Mouse (Mus musculus) neutrophil, adult 5-6 weeks (primary cell): Measurements from ENCODE around the gene Cldnd1. TPM values are rescaled to one million over a fixed set of nuclear protein-coding genes. Genes with fewer than 3 reads are reported as not detected.

Experiments
- ATAC-seq: fragments of 151-379, 151-347 bp; 2 replicates; pipeline ENCODE4 v1.8.0; 2017; ENCODE audit warnings: mild to moderate bottlenecking, moderate TSS enrichment; ENCODE audit not compliant: insufficient number of reproducible peaks, poor library complexity, low FRiP score, severe bottlenecking; ENCODE audit errors: extremely low read depth
- total RNA-seq: library from RNA; stranded (forward); fragments of 200-1000 nt; gene quantifications from 2 replicates; pipeline ENCODE4 v1.2.3, GENCODE M21; 2017

The Cldnd1 gene
- 29.8 and 30.6 TPM in 2 replicates for total RNA-seq

DNA sequence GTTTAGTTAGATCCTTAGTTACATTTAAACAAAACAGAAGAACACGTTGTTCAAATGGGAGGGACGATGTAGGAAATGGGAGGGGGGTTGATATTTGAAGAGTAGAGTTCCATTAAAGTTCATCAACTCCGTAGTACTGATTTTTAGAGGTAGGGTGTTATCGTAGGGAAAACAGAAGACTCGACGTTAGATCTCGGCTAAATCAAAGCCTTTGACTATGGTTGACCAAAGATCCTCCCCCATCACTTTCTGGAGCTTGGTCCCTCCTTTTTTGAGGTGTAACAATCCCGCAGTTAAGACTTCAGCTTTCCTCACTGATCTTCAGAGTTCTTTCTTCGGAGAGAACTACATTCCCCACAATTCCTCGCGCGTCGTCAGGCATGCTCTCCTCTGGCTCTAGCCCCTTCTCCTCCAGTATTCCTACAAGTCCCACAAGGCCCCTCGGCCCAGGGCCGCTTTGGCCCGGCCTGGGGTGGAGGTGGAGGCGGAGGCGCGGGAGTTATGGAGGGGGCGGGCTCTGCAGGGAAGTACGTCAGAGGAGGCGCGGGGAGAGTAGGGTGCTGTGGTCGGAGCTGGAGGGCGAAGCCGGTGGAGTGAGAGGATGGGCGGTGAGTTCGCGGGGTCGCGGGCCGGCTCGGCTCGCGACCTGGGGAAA, at the start of gene Cldnd1:
Gene Cldnd1, plus strand, starts transcription at position 434 of the 655 bp plus-strand sequence.
- ATAC-seq, result peak; percentile 100

DNA sequence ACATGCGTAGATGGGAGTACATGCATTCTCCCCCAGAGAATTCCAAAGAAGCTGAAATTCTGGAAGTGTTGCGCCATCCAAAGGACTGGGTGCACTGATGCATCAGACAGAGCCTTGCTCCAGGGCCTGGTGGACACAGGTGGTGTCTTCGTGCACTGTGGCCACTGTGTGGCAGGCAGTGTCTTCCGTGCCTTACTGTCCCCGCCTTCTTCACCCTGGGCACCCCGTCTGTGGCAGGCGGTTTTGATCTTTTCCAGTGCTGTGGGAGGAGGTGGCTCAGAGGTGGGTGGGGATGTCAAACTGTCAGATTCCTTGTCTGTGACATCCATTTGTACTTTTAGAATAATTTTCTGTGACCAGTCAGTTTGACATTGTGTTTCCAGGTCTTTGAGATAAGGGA, 49.0 kb upstream of the Cldnd1 start:
- ATAC-seq, result no peak

DNA sequence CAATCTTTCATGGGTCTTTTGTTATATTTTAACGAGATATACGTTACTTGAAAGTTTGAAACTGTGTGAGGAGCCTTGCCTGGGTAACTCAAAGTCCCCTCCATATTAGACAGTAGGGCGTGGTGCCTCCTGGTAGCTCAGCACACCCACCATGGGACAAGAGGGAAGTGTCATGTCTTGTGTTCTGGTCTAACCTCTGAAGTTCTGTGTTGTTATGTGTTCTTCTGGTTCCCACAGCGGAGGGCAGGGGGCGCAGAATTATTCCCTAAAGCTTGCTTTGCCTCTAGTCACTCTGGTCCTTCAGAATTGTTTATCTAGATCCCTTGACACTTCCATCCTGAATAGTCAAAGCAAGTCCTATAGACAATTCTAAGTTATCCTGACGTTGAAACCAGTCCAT, 45.7 kb upstream of the Cldnd1 start:
- ATAC-seq, result no peak

DNA sequence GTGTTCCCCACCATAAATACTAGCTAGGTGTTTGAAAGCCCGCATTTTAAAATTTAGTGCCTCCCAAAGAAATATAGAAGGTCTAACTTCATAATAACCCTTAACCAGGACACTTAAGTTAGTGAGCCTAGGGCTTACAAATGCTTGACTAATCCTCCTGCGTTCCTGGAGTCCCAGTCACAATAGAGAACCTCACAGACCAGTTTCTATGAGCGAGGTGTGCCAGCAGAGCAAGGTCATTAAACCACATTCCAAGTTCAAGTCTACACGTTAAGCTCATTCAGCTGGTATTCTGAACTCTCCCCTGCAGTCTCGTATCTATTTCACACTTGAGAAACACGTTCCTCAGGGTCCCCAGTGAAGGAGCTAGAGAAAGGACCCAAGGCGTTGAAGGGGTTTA, 44.8 kb upstream of the Cldnd1 start:
- ATAC-seq, result no peak

DNA sequence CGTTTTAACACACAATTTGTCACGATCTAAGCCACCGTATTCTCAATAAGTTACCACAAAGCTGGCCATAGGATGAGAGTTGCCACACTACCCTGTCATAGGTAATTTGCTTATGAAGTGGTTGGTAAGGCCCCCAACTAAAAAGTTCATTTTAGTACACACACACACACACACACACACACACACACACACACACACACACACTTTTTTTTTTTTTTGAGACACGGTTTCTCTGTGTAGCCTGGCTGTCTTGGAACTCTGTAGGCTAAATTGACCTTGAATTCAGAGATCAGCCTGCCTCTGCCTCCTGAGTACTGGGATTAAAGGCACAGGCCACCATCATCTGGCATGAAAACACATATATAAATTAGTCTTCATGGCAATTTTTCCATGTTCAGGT, 43.8 kb upstream of the Cldnd1 start:
- no peak for ATAC-seq

- ATAC-seq, result no peak
Measured at GRCm38 (mm10) chr16:58684537-58684936, 43.2 kb upstream of the Cldnd1 start.

GRCm38 (mm10) chr16:58685548-58686537, 41.9 kb upstream of the Cldnd1 start:
- peak; percentile 58 for ATAC-seq

- no peak for ATAC-seq
Measured at GRCm38 (mm10) chr16:58688534-58688933, 39.2 kb upstream of the Cldnd1 start.

DNA sequence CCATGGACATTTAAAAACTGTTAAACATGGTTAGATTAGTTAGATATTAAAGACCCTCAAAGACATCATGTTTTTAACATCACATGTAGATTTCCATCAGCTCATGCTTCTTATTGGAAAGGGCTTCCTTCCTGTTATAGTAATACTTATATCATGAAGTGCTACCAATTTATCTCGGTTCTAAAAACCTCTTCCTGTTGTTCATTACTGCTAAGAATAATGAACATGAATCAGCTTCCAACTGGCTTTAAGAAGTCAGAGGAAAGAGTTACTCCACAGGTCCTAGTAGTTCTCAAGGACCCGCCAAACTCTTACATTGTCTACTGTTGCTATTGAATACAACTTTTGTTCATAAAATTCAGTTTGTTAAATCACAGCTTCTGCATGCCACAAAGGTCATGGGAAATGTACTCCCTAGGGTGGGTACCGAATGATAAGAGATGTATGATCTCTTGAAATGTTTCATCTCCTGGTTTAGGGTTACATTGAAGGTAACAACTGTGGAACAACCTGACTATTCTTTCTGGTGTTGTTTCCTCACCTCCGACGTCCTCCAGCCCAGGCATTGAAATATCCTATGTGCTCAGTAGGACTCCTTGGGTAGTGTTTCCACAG, 38.0 kb upstream of the Cldnd1 start:
- no peak for ATAC-seq

- peak; percentile 72 for ATAC-seq
Measured at GRCm38 (mm10) chr16:58690322-58690732, 37.4 kb upstream of the Cldnd1 start.

- ATAC-seq, result no peak
Measured at GRCm38 (mm10) chr16:58694091-58694490, 33.6 kb upstream of the Cldnd1 start.

DNA sequence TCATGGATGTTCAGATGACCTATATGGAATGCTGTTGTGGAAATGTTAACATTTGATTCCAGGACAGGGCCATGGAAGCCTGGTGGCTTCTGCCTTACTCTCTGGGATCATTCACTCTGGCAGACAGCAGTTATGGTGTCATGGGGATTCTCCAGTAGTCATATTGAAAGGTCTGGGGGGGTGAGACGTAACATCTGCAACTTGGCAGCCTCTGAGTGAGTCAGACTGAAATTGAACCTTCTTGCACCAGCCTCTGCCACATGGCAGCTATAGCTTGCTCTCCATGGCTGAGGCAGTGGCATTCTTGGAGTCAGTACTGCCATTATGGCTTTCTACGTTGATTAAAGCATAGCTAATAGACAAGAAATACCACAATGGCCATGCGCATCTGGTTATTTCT, 30.9 kb upstream of the Cldnd1 start:
- ATAC-seq, result no peak

GRCm38 (mm10) chr16:58697261-58697660, 30.4 kb upstream of the Cldnd1 start:
- ATAC-seq, result no peak

GRCm38 (mm10) chr16:58700174-58700573, 27.5 kb upstream of the Cldnd1 start:
- ATAC-seq, result no peak

DNA sequence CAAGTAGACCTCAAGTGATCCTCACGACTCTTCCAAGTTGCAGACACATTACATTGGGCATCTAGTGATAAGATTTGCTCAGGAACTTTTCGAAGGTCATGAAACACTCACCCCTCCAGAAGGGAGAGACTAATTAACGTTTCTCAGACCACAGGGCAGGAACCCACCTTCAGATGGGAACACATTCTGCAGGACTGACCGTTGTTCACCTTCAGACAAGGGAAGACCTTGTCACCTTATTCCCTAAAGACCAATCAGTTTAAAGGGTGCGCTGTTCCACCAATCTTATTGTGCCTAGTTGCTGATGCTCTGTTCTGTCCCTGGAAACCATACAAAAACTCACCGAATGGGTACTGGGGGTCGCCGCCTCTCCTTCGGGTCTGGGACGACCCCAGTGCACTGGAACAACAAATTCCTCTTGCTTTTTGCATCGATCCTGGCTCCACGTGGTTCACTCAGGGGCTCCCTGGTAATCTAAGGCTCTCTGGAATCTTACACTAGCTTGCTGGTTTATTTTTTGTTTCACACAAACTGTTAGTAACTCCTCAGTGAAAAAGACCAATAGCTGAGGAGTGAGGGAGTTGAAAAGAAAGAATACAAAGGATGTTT, 26.8 kb upstream of the Cldnd1 start:
- no peak for ATAC-seq

DNA sequence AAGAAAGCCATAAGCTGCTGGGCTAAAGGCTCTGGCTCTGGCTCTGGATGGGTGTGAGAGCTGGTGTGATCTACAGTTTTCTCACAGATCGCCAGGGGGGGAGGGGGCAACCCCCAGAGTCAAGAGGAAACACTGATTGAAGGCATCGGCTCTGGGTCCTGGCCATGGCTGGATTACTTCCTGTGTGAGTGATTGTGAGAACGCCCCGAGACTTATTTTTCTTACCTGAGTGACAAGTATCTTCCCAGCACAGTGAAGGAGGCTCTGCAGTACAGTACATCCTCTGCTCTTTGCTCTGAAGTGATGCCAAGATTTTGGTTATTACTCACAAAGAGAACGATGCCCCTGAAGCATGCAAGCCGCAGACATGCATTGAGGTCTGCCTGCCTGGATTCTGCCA, 25.9 kb upstream of the Cldnd1 start:
- ATAC-seq, result 0 out of 2 replicates have a peak, but pooled peaks have one; percentile 9

DNA sequence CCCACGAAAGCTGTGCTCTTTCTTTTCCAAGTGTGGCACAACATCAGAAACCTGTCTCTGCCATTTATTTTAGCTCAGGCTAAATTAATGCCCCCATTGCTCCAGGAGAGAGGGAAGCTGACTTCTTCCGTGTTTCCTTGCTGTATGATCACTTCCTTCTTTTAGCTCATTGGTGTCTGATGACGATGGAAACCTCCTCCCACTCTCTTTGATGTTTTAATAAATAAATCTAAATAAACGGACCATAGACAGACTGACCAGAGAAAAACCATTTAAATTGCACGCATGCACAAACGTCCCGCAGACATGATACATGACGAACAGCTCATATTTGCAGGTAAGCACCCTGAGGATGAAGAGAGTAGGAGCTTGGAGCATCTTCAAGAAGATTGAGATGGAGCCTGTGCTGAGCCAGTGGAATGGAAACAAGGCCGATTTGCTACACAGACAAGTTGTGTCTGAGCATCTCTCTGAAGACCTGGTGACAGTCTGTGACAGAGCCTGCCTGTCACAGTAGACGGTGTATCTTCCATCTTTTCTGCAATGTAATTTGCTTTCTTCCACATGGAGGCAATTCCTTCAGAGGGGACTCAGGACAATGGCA, 25.3 kb upstream of the Cldnd1 start:
- no peak for ATAC-seq

DNA sequence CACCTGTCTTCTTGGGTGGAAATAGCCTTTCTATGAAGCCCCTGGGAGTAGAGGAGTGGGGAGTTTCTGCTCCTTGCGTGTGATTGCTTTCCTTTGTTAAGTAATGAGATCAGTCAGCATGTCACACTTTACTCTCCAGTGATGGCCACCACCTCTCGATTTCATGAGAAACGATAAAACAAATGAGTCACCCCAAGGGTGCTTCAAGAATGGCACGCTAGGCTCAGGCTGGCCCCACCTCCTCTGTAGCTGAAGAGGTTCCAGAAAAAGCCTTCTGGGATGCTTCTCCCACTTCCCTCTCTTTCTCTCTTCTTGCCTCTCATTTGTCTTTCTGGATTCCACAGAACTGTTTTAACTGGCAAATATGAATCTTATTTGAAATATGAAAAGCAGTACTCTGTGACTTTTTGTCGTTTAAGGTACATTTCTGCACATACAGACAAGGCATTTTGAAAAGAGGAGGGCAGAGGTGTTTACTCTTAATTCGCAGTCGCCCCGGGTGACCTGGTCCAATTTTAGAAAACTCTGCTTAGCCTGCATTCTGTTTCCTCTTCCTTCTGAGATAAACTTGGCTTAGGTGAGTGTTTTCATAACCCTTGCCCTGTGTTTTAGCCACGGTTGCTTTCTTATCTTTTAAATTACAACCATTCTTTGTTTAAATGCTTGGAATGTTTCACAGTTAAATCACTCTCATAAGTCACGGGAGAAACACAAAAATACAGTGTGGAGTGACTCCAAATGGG, 24.2 kb upstream of the Cldnd1 start:
- ATAC-seq, result 0 out of 2 replicates have a peak, but pooled peaks have one; percentile 26
